Mouse (Mus musculus) cortical plate, adult 2 months (tissue): ENCODE data around the gene Ralgps2.

Experiments used
- CTCF ChIP-seq: fragments of 200-500 bp; IDR thresholded peaks from 2 replicates; pipeline ENCODE4 v1.5.1; 2011; ENCODE audit warnings: mild to moderate bottlenecking, control low read depth, low read length; ENCODE audit not compliant: insufficient read depth; ENCODE audit errors: extremely low read depth
- POLR2A ChIP-seq: fragments of 200-500 bp; IDR thresholded peaks from 2 replicates; pipeline ENCODE4 v1.6.1; 2011; ENCODE audit warnings: mild to moderate bottlenecking, low read length, control low read depth; ENCODE audit not compliant: insufficient read depth; ENCODE audit errors: extremely low read depth

DNA sequence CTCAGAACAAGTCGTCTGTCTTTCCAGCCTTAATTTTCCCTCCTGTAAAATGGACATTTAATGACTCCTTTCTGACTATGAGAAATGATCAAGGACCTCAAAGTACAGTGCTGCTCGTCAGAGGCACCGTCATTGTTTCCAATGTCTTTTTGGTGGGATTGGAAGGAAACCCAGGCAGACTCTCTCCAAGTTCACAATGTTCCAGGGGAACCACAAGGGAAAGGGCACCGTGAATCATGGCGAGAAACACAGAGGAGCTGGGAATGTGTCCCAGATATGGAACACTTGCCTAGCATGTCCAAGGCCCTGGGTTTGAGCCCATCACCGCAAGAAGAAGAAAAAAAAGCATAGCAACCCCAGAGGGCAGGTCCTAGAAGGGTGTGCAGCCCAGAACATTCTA, 176.1 kb downstream of the Ralgps2 start:
- TF ChIP-seq POLR2A (no peak), CTCF (no peak)
